Mouse (Mus musculus) C2C12 (cell line): ENCODE measurements around the gene Csmd2. TPM values are rescaled to one million over a fixed set of nuclear protein-coding genes. Genes with fewer than 3 reads are reported as not detected.

Experiments
- H3K27me3 ChIP-seq: one replicate; pipeline ENCODE4 v1.6.1; 2011; ENCODE audit not compliant: control insufficient read depth, insufficient read depth, insufficient read length
- H3K36me3 ChIP-seq: one replicate; pipeline ENCODE4 v1.6.1; 2011; ENCODE audit not compliant: control insufficient read depth, insufficient read depth
- H3K4me3 ChIP-seq: one replicate; pipeline ENCODE4 v1.5.1; 2011; ENCODE audit warnings: mild to moderate bottlenecking, control low read depth; ENCODE audit not compliant: poor library complexity, insufficient read depth, severe bottlenecking
- H3K79me2 ChIP-seq: one replicate; pipeline ENCODE4 v1.6.1; 2011; ENCODE audit not compliant: control insufficient read depth, insufficient read depth
- H3K79me3 ChIP-seq: one replicate; pipeline ENCODE4 v1.6.1; 2011; ENCODE audit warnings: low read depth, control low read depth
- H3ac ChIP-seq: one replicate; pipeline ENCODE3; 2011; ENCODE audit warnings: low read depth; ENCODE audit not compliant: control insufficient read depth, insufficient read length
- CEBPB ChIP-seq: IDR thresholded peaks from one replicate; pipeline ENCODE4 v1.6.1; 2011; ENCODE audit warnings: low read depth, mild to moderate bottlenecking, control low read depth, moderate library complexity
- CTCF ChIP-seq: IDR thresholded peaks from one replicate; pipeline ENCODE4 v1.5.1; 2011; ENCODE audit not compliant: control insufficient read depth, insufficient read depth, insufficient read length
- FOSL1 ChIP-seq: IDR thresholded peaks from one replicate; pipeline ENCODE4 v1.8.0; 2011; ENCODE audit warnings: mild to moderate bottlenecking, low read length; ENCODE audit not compliant: poor library complexity, insufficient read depth, severe bottlenecking
- MAX ChIP-seq: IDR thresholded peaks from one replicate; pipeline ENCODE4 v1.6.1; 2011; ENCODE audit warnings: mild to moderate bottlenecking, control low read depth
- MYOD1 ChIP-seq: IDR thresholded peaks from one replicate; pipeline ENCODE4 v1.6.1; 2011; ENCODE audit warnings: low read depth; ENCODE audit not compliant: control insufficient read depth, insufficient read length
- MYOG ChIP-seq: IDR thresholded peaks from one replicate; pipeline ENCODE4 v1.6.1; 2011; ENCODE audit not compliant: control insufficient read depth, insufficient read length; ENCODE audit errors: extremely low read depth
- USF1 ChIP-seq: IDR thresholded peaks from one replicate; pipeline ENCODE4 v1.6.1; 2011; ENCODE audit warnings: low read depth, mild to moderate bottlenecking, control low read depth, moderate library complexity
- polyA plus RNA-seq: library from polyadenylated mRNA; unstranded; fragments of >200 nt; fragmentation: generic; extraction: Trizol; gene quantifications from one replicate; pipeline ENCODE4 v1.2.1, GENCODE M21; 2012; ENCODE audit warnings: missing spikeins

Csmd2 gene
- polyA plus RNA-seq, 1 experiment = not detected

DNA sequence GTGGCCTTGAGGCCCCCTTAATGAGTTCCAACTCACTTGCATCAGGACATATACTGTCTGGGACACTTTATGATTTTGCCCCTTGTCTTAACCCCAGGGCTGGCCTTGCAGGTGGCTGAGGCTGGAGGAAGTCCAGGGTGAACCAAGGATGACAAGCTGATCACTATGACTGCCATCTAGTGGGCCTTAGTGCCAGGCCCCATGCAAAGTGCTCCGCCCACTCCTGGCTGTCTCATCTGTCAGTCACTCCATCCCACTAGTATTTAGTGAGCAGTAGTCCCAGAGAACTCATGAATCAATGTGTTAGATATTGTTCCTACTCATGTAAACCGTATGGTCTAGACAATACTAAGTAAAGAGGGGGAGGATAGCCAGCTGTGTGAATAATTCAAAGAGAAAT, 191.9 kb downstream of the Csmd2 start:
- H3K27me3 ChIP-seq = no peaks in the 10 kb centered on the region
- no peaks in the 10 kb centered on the region for H3K79me3 ChIP-seq
- H3K4me3 ChIP-seq = no peak overlapping the region
- H3K79me2 ChIP-seq = no peaks in the 10 kb centered on the region
- H3ac ChIP-seq = no peak overlapping the region
- no peaks in the 10 kb centered on the region for H3K36me3 ChIP-seq
- no peak for TF ChIP-seq MYOD1

DNA sequence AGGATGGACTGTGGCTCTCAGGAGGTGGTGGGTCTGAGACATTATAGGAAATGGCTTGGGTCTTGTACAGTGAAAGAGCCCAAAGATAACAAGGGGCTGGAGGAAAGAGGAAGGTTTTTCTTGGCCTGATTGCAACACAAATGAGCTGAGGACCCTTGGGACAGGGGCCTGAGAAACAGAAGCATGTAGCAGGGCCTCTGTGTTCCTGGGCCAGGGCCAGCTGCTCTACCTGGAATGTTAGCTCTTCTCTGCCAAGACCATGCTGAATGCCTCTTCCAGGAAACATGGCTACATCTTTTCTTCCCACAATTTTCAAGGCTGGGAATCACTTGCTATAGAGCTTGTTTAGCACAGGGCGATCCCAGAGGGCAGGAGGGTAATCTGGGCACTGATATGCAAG, 197.1 kb downstream of the Csmd2 start:
- Histone ChIP-seq H3K36me3 (no peaks in the 10 kb centered on the region), H3K4me3 (no peak overlapping the region), H3K27me3 (no peaks in the 10 kb centered on the region), H3ac (no peak overlapping the region), H3K79me3 (no peaks in the 10 kb centered on the region), H3K79me2 (no peaks in the 10 kb centered on the region)
- TF ChIP-seq CTCF (no peak), FOSL1 (no peak), MYOD1 (no peak), MAX (no peak), USF1 (no peak), MYOG (no peak), CEBPB (no peak)

DNA sequence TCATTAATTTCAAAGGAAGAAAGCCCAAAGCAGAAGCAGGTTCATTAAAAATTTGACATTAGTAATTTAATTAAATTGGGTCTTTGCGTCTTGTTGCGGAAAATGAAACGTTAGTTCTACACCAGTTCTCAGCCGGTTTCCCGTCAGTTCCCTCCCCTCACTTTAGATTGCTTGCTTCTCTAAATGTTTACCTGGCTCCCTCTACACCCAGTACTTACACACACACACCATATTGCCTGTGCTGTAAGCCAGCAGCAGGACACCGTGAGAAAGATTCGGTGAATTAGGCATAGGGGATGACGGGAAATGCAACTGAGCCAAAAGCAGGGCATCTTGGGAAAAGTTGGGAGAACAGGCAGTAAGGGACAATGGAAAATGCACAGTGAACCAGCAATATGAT, 206.8 kb downstream of the Csmd2 start:
- no peaks in the 10 kb centered on the region for H3K79me2 ChIP-seq
- H3K79me3 ChIP-seq = no peaks in the 10 kb centered on the region
- H3K36me3 ChIP-seq = no peaks in the 10 kb centered on the region
- no peak for TF ChIP-seq FOSL1
- no peak for TF ChIP-seq MAX
- TF ChIP-seq MYOG = no peak
- no peak for TF ChIP-seq USF1
- no peak for TF ChIP-seq MYOD1
- no peak for TF ChIP-seq CTCF
- no peak for TF ChIP-seq CEBPB
- no peaks in the 10 kb centered on the region for H3K27me3 ChIP-seq
- H3ac ChIP-seq = no peak overlapping the region
- H3K4me3 ChIP-seq = no peak overlapping the region

DNA sequence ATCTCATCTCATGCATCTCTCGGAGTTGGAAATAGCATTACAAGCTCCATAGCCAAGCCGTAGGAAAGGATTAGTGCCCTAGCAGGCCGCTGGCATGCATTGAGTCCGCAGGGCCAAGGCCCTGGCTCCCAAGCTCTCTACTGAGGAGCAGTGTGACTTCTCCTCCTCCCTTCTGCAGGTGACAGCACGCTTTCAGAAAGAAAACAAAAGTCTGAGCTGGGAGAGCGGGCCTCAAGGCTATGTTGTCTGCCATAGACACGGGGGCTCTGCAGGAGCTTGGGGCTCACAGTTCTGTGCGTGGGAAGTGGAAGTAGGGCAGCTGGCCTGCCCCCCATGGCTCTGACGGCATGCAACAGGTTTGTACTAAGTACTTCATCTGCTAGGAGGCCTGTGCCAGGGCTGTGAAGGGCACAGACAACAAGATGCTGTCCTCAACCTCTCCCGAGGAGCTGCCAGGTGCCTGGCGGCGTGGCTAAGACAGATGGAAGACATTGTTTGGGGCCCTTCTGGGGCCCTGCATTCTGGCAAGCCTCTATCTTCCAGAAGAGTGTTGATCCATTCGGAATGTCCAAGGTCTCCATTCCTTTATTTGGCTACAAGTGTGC, 230.4 kb downstream of the Csmd2 start:
- Histone ChIP-seq H3K27me3 (no peaks in the 10 kb centered on the region), H3ac (no peak overlapping the region), H3K79me2 (no peaks in the 10 kb centered on the region), H3K4me3 (no peak overlapping the region), H3K79me3 (no peaks in the 10 kb centered on the region), H3K36me3 (no peaks in the 10 kb centered on the region)
- TF ChIP-seq FOSL1 (no peak), CEBPB (no peak), CTCF (no peak), MYOG (no peak), USF1 (no peak), MAX (no peak), MYOD1 (no peak)

DNA sequence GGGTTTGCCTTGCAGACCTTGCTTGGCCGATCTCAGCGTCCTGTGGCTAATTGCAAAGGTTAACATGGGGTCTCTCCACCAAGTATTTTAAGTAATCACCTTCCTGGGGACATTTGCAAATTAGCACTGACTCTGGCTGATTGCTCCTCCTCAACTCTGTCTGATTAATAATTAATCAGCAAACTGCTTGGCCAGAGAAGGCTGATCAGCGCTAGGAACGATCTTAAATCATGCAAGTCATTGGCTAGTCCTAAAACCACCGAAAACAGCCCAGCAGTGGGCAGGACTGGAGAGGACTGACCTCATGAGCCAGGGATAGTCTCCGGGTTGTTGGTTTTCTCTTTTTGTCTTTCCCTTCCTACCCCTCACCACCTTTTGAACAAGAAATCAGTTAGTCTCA, 236.8 kb downstream of the Csmd2 start:
- Histone ChIP-seq H3K79me2 (no peaks in the 10 kb centered on the region), H3K27me3 (no peaks in the 10 kb centered on the region), H3ac (no peak overlapping the region), H3K79me3 (no peaks in the 10 kb centered on the region), H3K36me3 (no peaks in the 10 kb centered on the region), H3K4me3 (no peak overlapping the region)
- no peak for TF ChIP-seq MYOD1
- no peak for TF ChIP-seq FOSL1
- no peak for TF ChIP-seq USF1
- TF ChIP-seq CTCF = no peak
- no peak for TF ChIP-seq MYOG
- no peak for TF ChIP-seq MAX
- TF ChIP-seq CEBPB = no peak
